Mouse (Mus musculus): ENCODE measurements around the gene Gal3st2b. TPM values are rescaled to one million over a fixed set of nuclear protein-coding genes. Genes with fewer than 3 reads are reported as not detected.
"Not testable (repeated sequence)": the region's sequence is repeated elsewhere in the genome, so short reads cannot be mapped to it uniquely, and the experiment has no call there.

The Gal3st2b gene
- polyA plus RNA-seq, 1 experiment from 2014 or later: not detected

DNA sequence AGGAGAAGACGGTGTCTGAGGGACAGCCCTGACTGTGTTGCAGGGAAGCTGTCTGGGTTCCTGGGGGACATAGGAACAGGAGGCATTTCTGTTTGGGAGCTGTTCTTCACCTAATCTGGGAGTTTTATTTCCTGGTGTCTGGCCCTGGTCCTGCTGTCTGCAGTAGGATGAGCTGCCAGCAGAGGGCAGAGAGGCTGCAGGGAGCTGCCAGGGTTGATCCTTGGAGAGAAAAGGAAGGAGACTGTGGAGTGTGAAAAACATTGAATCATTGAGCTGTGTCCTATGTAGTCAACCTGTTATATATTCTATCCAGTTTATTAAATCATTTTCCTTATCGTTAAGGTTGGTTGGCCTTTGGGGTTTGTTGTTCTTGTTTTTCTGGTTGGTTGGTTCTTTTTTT is 62.8 kb downstream of the Gal3st2b start:
- H3K9ac ChIP-seq (replicated peaks; ENCODE audit: low read length); H3K27ac ChIP-seq (replicated peaks; ENCODE audit: low read depth, low read length); DNase-seq (ENCODE audit: low spot score); H3K27me3 ChIP-seq (ENCODE audit: control insufficient read depth, insufficient read depth, low read length); ATAC-seq (replicated peaks; ENCODE audit: insufficient number of reproducible peaks, low FRiP score, low TSS enrichment, low read depth); H3K4me1 ChIP-seq (ENCODE audit: control insufficient read depth, insufficient read depth, low read length); H3K9me3 ChIP-seq (replicated peaks; ENCODE audit: control insufficient read depth, low read length); H3K4me3 ChIP-seq (ENCODE audit: low read depth, low read length); H3K4me2 ChIP-seq (ENCODE audit: low read depth, low read length); H3K36me3 ChIP-seq (replicated peaks; ENCODE audit: control insufficient read depth, insufficient read depth, low read depth, low read length): not testable (repeated sequence)
- WGBS: no CpG with 5 or more reads among the region's 2 CpGs

DNA sequence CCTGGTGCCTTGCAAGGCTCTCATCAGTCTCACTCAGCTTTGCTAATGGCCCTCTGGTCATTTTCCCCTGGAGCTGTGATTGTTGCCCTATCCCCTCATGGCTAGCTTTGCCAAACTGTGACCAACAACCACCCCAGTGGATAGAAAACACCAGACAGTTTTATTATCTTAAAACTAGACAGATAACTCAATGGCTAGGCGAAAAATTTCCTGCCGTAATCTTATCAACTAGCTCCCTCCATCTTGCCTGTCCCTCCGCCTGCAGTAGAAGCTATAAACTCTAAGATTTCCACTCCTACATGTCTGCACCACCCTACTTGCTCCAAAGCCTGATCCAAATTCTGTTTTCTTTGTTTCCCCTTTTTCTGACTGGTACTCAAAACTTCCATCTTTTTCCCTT is 68.1 kb downstream of the Gal3st2b start:
- Histone ChIP-seq H3K4me2 (ENCODE audit: low read depth, low read length) (no peak overlapping the region), H3K4me3 (ENCODE audit: low read depth, low read length) (no peak overlapping the region), H3K9me3 (replicated peaks; ENCODE audit: control insufficient read depth, low read length) (no peaks in the 10 kb centered on the region), H3K27me3 (ENCODE audit: control insufficient read depth, insufficient read depth, low read length) (no peaks in the 10 kb centered on the region), H3K4me1 (ENCODE audit: control insufficient read depth, insufficient read depth, low read length) (no peaks in the 10 kb centered on the region), H3K9ac (replicated peaks; ENCODE audit: low read length) (no peak overlapping the region), H3K36me3 (replicated peaks; ENCODE audit: control insufficient read depth, insufficient read depth, low read depth, low read length) (no peaks in the 10 kb centered on the region), H3K27ac (replicated peaks; ENCODE audit: low read depth, low read length) (no peak overlapping the region)
- DNase-seq (ENCODE audit: low spot score) (no peak), ATAC-seq (replicated peaks; ENCODE audit: insufficient number of reproducible peaks, low FRiP score, low TSS enrichment, low read depth) (no peak)
- 89% methylated on average over 3 of the region's 3 CpGs for WGBS

DNA sequence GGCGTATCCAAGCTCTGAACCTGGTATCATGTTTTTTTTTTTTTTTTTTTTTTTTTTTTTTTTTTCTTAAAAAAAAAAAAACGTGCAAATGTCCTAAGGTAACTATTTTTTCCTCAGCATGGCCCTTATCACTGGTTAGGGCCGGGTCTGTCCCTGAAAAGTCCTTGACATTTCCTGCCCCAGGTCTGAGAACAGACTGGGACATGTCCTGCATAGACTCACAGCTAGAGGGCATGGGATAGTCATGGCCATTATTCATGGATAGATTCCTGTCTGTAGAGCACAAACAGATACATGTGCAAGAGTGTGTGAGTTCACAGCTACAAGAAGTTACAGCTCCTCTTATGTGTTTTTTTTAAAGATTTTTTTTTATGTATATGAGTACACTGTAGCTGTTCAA is 70.7 kb downstream of the Gal3st2b start:
- DNase-seq (ENCODE audit: low spot score) (no peak), ATAC-seq (replicated peaks; ENCODE audit: insufficient number of reproducible peaks, low FRiP score, low TSS enrichment, low read depth) (no peak)
- Histone ChIP-seq H3K9ac (replicated peaks; ENCODE audit: low read length) (no peak overlapping the region), H3K4me1 (ENCODE audit: control insufficient read depth, insufficient read depth, low read length) (no peaks in the 10 kb centered on the region), H3K9me3 (replicated peaks; ENCODE audit: control insufficient read depth, low read length) (no peaks in the 10 kb centered on the region), H3K4me2 (ENCODE audit: low read depth, low read length) (no peak overlapping the region), H3K4me3 (ENCODE audit: low read depth, low read length) (no peak overlapping the region), H3K27ac (replicated peaks; ENCODE audit: low read depth, low read length) (no peak overlapping the region), H3K27me3 (ENCODE audit: control insufficient read depth, insufficient read depth, low read length) (no peaks in the 10 kb centered on the region), H3K36me3 (replicated peaks; ENCODE audit: control insufficient read depth, insufficient read depth, low read depth, low read length) (no peaks in the 10 kb centered on the region)
- WGBS: 80% methylated on average over 3 of the region's 3 CpGs

DNA sequence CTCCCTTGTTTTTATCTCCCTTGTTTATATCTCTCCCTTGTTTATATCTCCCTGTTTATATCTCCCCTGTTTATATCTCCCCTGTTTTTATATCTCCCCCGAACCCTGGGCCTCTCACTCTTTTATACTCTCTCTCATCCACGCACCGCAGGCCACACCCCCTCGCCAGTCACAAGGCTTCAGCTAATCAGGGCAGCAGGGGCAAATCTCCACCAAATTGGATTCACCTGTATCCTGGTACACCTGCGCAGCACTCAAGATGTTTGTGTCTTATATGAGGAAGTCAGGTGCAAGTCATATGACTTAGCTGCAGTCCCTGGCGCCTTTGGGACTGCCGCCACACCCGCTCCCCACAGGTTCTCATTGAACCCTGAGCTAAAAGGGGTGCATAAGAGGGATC is 72.1 kb downstream of the Gal3st2b start, which contains the start of gene Gal3st2c:
TSS of gene Gal3st2c (plus strand) at position 301 of the 400 bp plus-strand sequence.
- not testable (repeated sequence) for H3K4me1 ChIP-seq (ENCODE audit: control insufficient read depth, insufficient read depth, low read length); H3K4me2 ChIP-seq (ENCODE audit: low read depth, low read length); H3K9me3 ChIP-seq (replicated peaks; ENCODE audit: control insufficient read depth, low read length); H3K9ac ChIP-seq (replicated peaks; ENCODE audit: low read length); H3K27ac ChIP-seq (replicated peaks; ENCODE audit: low read depth, low read length); ATAC-seq (replicated peaks; ENCODE audit: insufficient number of reproducible peaks, low FRiP score, low TSS enrichment, low read depth); H3K27me3 ChIP-seq (ENCODE audit: control insufficient read depth, insufficient read depth, low read length); H3K4me3 ChIP-seq (ENCODE audit: low read depth, low read length); DNase-seq (ENCODE audit: low spot score); H3K36me3 ChIP-seq (replicated peaks; ENCODE audit: control insufficient read depth, insufficient read depth, low read depth, low read length)
- 88% methylated on average over 7 of the region's 8 CpGs for WGBS

DNA sequence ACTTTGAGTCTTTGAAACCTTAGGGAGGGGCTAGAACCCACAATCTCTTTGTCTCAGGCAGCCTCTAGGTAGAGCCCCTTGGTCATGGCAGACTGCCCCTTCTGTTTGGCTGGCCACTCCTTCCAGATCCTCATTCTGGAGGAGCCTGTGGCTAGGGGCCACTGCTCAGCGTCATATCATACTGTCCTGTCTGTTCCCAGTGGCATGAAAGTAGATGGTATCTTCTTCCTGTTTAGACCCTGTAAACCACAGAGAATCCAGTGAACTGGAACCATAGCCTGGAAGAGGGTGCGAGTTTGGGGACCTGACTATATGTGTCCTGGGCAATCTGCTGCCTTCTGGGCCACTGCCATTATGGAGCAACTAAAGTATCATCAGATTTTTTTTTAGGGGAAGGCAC is 73.0 kb downstream of the Gal3st2b start:
- 78% methylated on average over 2 of the region's 2 CpGs for WGBS

DNA sequence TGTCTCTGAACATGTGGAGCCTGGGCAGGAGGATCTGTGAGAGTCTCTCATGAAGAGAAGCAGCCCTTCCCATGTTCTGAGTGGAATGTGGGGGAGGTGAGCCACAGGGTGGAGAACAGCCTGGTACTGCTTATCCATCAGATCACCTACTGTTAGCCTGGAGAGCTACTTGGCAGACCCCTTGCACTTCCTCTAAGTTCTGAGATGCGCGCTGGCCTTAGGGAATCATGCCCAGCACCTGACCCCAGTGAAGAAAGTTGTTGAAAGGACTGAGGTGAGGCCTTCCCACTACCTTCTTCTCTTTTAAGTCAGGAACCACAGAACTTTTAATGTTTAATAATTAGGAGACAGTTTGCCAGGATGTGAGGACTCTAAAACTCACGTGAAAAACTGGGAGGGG is 73.4 kb downstream of the Gal3st2b start:
- DNase-seq (ENCODE audit: low spot score); H3K4me2 ChIP-seq (ENCODE audit: low read depth, low read length); H3K9ac ChIP-seq (replicated peaks; ENCODE audit: low read length); H3K27me3 ChIP-seq (ENCODE audit: control insufficient read depth, insufficient read depth, low read length); H3K36me3 ChIP-seq (replicated peaks; ENCODE audit: control insufficient read depth, insufficient read depth, low read depth, low read length); H3K4me1 ChIP-seq (ENCODE audit: control insufficient read depth, insufficient read depth, low read length); H3K27ac ChIP-seq (replicated peaks; ENCODE audit: low read depth, low read length); H3K9me3 ChIP-seq (replicated peaks; ENCODE audit: control insufficient read depth, low read length); ATAC-seq (replicated peaks; ENCODE audit: insufficient number of reproducible peaks, low FRiP score, low TSS enrichment, low read depth); H3K4me3 ChIP-seq (ENCODE audit: low read depth, low read length): not testable (repeated sequence)
- WGBS: 95% methylated on average over 3 of the region's 3 CpGs

More for the DNA sequence above, 73.0 kb downstream of the Gal3st2b start:
- H3K4me1 ChIP-seq (ENCODE audit: control insufficient read depth, insufficient read depth, low read length); ATAC-seq (replicated peaks; ENCODE audit: insufficient number of reproducible peaks, low FRiP score, low TSS enrichment, low read depth); H3K27me3 ChIP-seq (ENCODE audit: control insufficient read depth, insufficient read depth, low read length); H3K4me2 ChIP-seq (ENCODE audit: low read depth, low read length); H3K9me3 ChIP-seq (replicated peaks; ENCODE audit: control insufficient read depth, low read length); DNase-seq (ENCODE audit: low spot score); H3K4me3 ChIP-seq (ENCODE audit: low read depth, low read length); H3K27ac ChIP-seq (replicated peaks; ENCODE audit: low read depth, low read length); H3K9ac ChIP-seq (replicated peaks; ENCODE audit: low read length); H3K36me3 ChIP-seq (replicated peaks; ENCODE audit: control insufficient read depth, insufficient read depth, low read depth, low read length): not testable (repeated sequence)

Other genes with a start within 250 kb of the Gal3st2b start
- 24.6 and 25.6 TPM in 2 replicates for gene Bok, start 232.7 kb upstream of the Gal3st2b start, polyA plus RNA-seq (2014; fragmentation: Nextera tagmentation; extraction: Ambion mirVana)
- gene Atg4b, start 166.8 kb upstream of the Gal3st2b start, polyA plus RNA-seq (2014; fragmentation: Nextera tagmentation; extraction: Ambion mirVana): 104 and 109 TPM in 2 replicates
- gene Thap4, start 163.4 kb upstream of the Gal3st2b start, polyA plus RNA-seq (2014; fragmentation: Nextera tagmentation; extraction: Ambion mirVana): 45.3 and 45.5 TPM in 2 replicates
- 247 and 272 TPM in 2 replicates for gene Dtymk, start 116.4 kb upstream of the Gal3st2b start, polyA plus RNA-seq (2014; fragmentation: Nextera tagmentation; extraction: Ambion mirVana)
- 18.1 and 20.6 TPM in 2 replicates for gene Ing5, start 114.3 kb upstream of the Gal3st2b start, polyA plus RNA-seq (2014; fragmentation: Nextera tagmentation; extraction: Ambion mirVana)
- 8.4 and 12.2 TPM in 2 replicates for gene D2hgdh, start 93.4 kb upstream of the Gal3st2b start, polyA plus RNA-seq (2014; fragmentation: Nextera tagmentation; extraction: Ambion mirVana)
- not detected in 2 replicates for gene Gal3st2, start 57.0 kb upstream of the Gal3st2b start, polyA plus RNA-seq (2014; fragmentation: Nextera tagmentation; extraction: Ambion mirVana)
- gene Gal3st2c, start 72.2 kb downstream of the Gal3st2b start, polyA plus RNA-seq (2014; fragmentation: Nextera tagmentation; extraction: Ambion mirVana): not detected in 2 replicates
- gene Neu4, start 102.1 kb downstream of the Gal3st2b start, polyA plus RNA-seq (2014; fragmentation: Nextera tagmentation; extraction: Ambion mirVana): not detected in 2 replicates
- not detected in 2 replicates for gene Pdcd1, start 134.2 kb downstream of the Gal3st2b start, polyA plus RNA-seq (2014; fragmentation: Nextera tagmentation; extraction: Ambion mirVana)